Mouse (Mus musculus): ENCODE measurements at regions not wholly inside any gene's neighbourhood (a gene's known extent, or its start where the extent isn't known, plus 50 kb on each side); places are given as distances from the start of the nearest gene placed in this dataset.

DNA sequence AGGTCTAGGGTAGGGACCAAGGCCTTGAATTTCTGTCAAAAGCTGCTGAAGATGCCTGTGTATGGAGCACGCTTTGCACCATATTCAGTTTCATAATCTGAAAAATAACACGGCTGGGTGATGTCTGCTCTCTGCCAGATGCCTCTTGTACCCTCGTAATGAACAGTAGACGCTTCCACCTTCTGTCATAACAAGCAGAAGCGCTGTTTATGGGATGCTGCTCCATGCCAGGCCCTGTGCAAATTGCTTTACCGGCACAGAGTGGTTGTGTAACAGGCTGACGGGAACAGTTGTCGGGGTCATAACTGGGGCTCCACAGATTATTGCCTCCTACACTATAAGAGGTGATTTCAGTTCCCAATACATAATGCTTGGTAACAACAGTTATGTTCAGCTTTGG lies 211.5 kb upstream of the Tnp1 start:
- TF ChIP-seq POLR2A (IDR thresholded peaks at IDR 0.05; ENCODE audit: low read depth, low read length) (no peak), CTCF (conservative IDR thresholded peaks at IDR 0.05; ENCODE audit: insufficient read depth, insufficient read length, low read depth, low read length) (no peak)
- Histone ChIP-seq H3K4me3 (ENCODE audit: insufficient read depth, low read depth, low read length) (no peak overlapping the region), H3K27ac (ENCODE audit: insufficient read depth, low read depth, low read length) (no peak overlapping the region), H3K27me3 (replicated peaks; ENCODE audit: control insufficient read depth, insufficient read depth, low read length) (no peaks in the 10 kb centered on the region), H3K36me3 (ENCODE audit: control insufficient read depth, insufficient read depth, low read length) (no peaks in the 10 kb centered on the region), H3K4me1 (ENCODE audit: control insufficient read depth, insufficient read depth, low read length) (no peaks in the 10 kb centered on the region)
- 96% methylated on average over 8 of the region's 8 CpGs for WGBS
- DNase-seq, result no peak

DNA sequence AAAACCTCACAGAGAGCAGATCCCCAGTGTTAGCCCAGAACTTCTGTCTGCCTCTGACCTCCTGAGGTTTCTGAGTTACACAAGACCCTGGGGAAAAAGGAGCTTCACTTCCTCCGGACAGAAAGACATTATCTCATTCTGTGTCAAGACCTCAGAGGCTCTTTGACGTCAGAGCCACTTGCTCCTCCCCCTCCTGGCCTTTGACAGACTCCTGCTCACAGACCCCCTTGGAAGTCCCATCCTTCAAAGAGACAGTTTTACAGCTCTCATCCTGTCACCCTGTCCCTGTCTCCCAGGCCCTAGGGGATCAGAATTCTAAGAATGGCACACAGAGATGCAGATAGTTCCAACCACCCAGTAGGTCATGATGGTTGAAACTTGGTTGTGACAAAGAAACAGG lies 206.2 kb upstream of the Tnp1 start:
- DNase-seq, result peak; percentile 81

DNA sequence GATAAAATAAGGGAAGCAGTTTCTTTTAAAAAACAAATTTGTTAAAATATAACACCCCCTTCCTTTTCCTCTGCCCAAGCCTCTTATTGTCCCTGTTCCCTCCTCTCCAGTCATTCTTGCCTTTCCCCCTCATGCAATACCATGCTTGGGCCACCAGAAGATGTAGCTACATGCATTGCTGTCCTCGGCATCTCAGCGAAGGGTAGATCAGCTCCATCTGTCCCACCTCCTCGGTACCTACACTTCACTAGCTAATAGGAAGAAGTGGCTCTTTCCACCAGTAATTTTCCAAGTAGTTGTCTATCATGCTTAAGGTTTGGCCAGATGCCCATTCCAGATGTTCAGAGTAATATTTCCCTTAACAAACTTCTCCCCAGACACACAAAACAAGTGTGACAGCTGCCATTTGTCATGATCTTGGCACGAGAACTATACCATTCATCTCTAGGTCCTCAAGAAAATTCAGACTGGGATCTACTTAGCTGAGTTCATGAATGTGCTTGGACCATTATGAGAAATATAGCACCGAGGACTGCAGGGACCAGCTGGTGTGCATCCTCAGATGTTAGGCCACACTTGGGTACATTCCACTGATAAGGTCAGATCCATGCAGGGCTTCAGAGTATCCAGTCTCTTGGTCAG lies 198.7 kb upstream of the Tnp1 start:
- no peak overlapping the region for H3K4me3 ChIP-seq (ENCODE audit: insufficient read depth, low read depth, low read length)
- H3K27ac ChIP-seq (ENCODE audit: insufficient read depth, low read depth, low read length), result no peak overlapping the region
- no peaks in the 10 kb centered on the region for H3K36me3 ChIP-seq (ENCODE audit: control insufficient read depth, insufficient read depth, low read length)
- 69% methylated on average over 5 of the region's 5 CpGs for WGBS
- TF ChIP-seq POLR2A (IDR thresholded peaks at IDR 0.05; ENCODE audit: low read depth, low read length), result no peak
- TF ChIP-seq CTCF (conservative IDR thresholded peaks at IDR 0.05; ENCODE audit: insufficient read depth, insufficient read length, low read depth, low read length), result no peak
- no peaks in the 10 kb centered on the region; the same call in 1 of the 2 replicates for H3K27me3 ChIP-seq (replicated peaks; ENCODE audit: control insufficient read depth, insufficient read depth, low read length)
- no peaks in the 10 kb centered on the region for H3K4me1 ChIP-seq (ENCODE audit: control insufficient read depth, insufficient read depth, low read length)
- DNase-seq, result peak; percentile 51

More for the DNA sequence above, 206.2 kb upstream of the Tnp1 start:
- Histone ChIP-seq H3K4me1 (ENCODE audit: control insufficient read depth, insufficient read depth, low read length) (no peaks in the 10 kb centered on the region), H3K4me3 (ENCODE audit: insufficient read depth, low read depth, low read length) (no peak overlapping the region), H3K36me3 (ENCODE audit: control insufficient read depth, insufficient read depth, low read length) (no peaks in the 10 kb centered on the region), H3K27me3 (replicated peaks; ENCODE audit: control insufficient read depth, insufficient read depth, low read length) (no peaks in the 10 kb centered on the region), H3K27ac (ENCODE audit: insufficient read depth, low read depth, low read length) (no peak overlapping the region)
- TF ChIP-seq CTCF (conservative IDR thresholded peaks at IDR 0.05; ENCODE audit: insufficient read depth, insufficient read length, low read depth, low read length) (no peak), POLR2A (IDR thresholded peaks at IDR 0.05; ENCODE audit: low read depth, low read length) (no peak)
- WGBS, result 32% methylated on average over 2 of the region's 2 CpGs

DNA sequence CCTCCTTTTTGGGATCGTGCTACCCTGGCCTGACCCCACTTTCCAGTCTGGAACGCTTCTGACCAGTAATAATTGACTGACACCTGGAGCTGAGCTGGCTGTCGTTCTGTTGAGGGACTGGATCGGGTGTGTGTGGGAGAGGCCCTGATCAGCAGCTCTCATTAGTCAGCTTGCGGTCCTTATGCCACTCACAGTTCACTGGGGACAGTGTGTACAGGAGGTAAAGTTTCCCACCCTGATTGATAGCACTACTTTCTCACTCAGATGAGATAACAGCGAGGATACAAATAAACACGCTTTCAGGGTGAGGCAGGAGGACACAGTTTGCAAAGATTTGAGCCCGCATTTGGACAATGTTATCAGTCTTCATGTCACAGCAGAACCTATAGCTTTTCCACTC lies 191.7 kb upstream of the Tnp1 start:
- TF ChIP-seq CTCF (conservative IDR thresholded peaks at IDR 0.05; ENCODE audit: insufficient read depth, insufficient read length, low read depth, low read length) (no peak), POLR2A (IDR thresholded peaks at IDR 0.05; ENCODE audit: low read depth, low read length) (no peak)
- no peak overlapping the region for H3K4me3 ChIP-seq (ENCODE audit: insufficient read depth, low read depth, low read length)
- no peaks in the 10 kb centered on the region for H3K36me3 ChIP-seq (ENCODE audit: control insufficient read depth, insufficient read depth, low read length)
- H3K27ac ChIP-seq (ENCODE audit: insufficient read depth, low read depth, low read length), result no peak overlapping the region
- H3K4me1 ChIP-seq (ENCODE audit: control insufficient read depth, insufficient read depth, low read length), result no peaks in the 10 kb centered on the region
- 69% methylated on average over 8 of the region's 8 CpGs for WGBS
- H3K27me3 ChIP-seq (replicated peaks; ENCODE audit: control insufficient read depth, insufficient read depth, low read length), result no peaks in the 10 kb centered on the region; the same call in 1 of the 2 replicates
- no peak for DNase-seq

DNA sequence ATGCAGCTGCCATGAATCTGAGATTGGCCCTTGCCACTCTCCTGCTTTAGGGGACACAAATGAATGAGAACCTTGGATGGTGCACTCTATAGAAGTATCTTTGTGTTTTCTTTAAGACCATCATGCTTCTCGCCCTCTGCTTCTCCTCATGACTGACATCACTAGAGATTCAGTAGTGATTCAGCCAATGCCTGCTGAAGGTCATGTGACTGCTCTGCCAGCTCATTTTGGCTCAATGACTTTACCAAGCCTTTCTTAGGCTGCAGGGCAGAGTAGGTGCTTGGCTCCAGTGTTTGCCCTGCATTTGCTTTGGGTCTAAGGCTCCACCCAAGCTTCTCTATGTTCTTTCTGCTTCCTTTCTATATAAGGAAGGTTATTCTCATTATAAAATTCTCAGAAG lies 190.1 kb upstream of the Tnp1 start:
- no peak overlapping the region for H3K4me3 ChIP-seq (ENCODE audit: insufficient read depth, low read depth, low read length)
- no peaks in the 10 kb centered on the region for H3K36me3 ChIP-seq (ENCODE audit: control insufficient read depth, insufficient read depth, low read length)
- H3K27ac ChIP-seq (ENCODE audit: insufficient read depth, low read depth, low read length), result no peak overlapping the region
- no peaks in the 10 kb centered on the region for H3K4me1 ChIP-seq (ENCODE audit: control insufficient read depth, insufficient read depth, low read length)
- no peaks in the 10 kb centered on the region for H3K27me3 ChIP-seq (replicated peaks; ENCODE audit: control insufficient read depth, insufficient read depth, low read length)
- 98% methylated on average over 1 of the region's 1 CpGs for WGBS
- DNase-seq, result no peak
- TF ChIP-seq CTCF (conservative IDR thresholded peaks at IDR 0.05; ENCODE audit: insufficient read depth, insufficient read length, low read depth, low read length) (no peak), POLR2A (IDR thresholded peaks at IDR 0.05; ENCODE audit: low read depth, low read length) (no peak)

DNA sequence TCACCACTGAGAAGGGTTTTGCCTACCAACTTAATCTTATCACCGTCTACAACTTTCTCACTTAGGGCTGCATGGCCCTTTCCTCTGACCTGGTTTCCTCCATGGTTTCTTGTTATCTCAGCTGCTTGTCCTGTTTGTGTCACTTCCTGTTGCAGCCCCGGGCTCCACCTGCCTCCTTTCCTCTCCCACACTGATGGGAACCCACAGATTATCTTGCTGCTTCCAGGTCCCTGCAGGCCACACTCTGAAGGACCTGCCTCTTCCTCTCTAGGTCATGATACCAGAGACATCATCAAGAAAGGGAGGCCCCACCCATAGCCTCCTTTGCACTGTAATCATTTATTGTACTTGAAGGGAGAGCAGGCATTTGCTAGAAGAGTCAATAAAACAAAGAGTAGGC lies 184.4 kb upstream of the Tnp1 start:
- Histone ChIP-seq H3K4me3 (ENCODE audit: insufficient read depth, low read depth, low read length) (no peak overlapping the region), H3K27me3 (replicated peaks; ENCODE audit: control insufficient read depth, insufficient read depth, low read length) (no peaks in the 10 kb centered on the region), H3K4me1 (ENCODE audit: control insufficient read depth, insufficient read depth, low read length) (peaks cover 6% of the 10 kb centered on the region), H3K36me3 (ENCODE audit: control insufficient read depth, insufficient read depth, low read length) (no peaks in the 10 kb centered on the region), H3K27ac (ENCODE audit: insufficient read depth, low read depth, low read length) (no peak overlapping the region)
- DNase-seq, result peak; percentile 60
- TF ChIP-seq POLR2A (IDR thresholded peaks at IDR 0.05; ENCODE audit: low read depth, low read length) (no peak), CTCF (conservative IDR thresholded peaks at IDR 0.05; ENCODE audit: insufficient read depth, insufficient read length, low read depth, low read length) (no peak)
- WGBS, result 31% methylated on average over 2 of the region's 2 CpGs

DNA sequence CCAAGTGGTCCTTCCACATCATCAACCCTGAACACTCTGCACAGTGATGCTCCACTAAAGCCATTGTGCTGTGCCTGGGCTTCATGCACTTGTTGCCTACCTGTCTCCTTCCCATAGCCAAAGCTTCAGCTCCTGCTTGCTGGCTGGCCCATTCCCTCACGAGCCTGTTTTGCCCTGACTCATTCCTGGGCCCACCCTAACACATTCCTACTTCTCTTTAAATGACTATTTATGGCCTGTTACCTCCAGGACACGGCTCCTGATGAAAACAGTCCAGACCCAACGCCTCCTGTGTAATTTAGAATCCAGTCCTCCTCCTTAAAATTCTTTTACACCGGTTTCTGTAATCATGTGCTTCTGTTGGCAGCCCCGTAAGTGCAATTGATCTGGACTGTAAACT lies 175.1 kb upstream of the Tnp1 start:
- no peak overlapping the region for H3K4me3 ChIP-seq (ENCODE audit: insufficient read depth, low read depth, low read length)
- H3K36me3 ChIP-seq (ENCODE audit: control insufficient read depth, insufficient read depth, low read length), result no peaks in the 10 kb centered on the region
- WGBS, result 48% methylated on average over 5 of the region's 5 CpGs
- no peak overlapping the region for H3K27ac ChIP-seq (ENCODE audit: insufficient read depth, low read depth, low read length)
- H3K4me1 ChIP-seq (ENCODE audit: control insufficient read depth, insufficient read depth, low read length), result no peaks in the 10 kb centered on the region
- TF ChIP-seq CTCF (conservative IDR thresholded peaks at IDR 0.05; ENCODE audit: insufficient read depth, insufficient read length, low read depth, low read length), result no peak
- no peak for TF ChIP-seq POLR2A (IDR thresholded peaks at IDR 0.05; ENCODE audit: low read depth, low read length)
- no peaks in the 10 kb centered on the region for H3K27me3 ChIP-seq (replicated peaks; ENCODE audit: control insufficient read depth, insufficient read depth, low read length)
- no peak for DNase-seq
